Mouse (Mus musculus) heart, postnatal 0 days (tissue): ENCODE measurements at regions not wholly inside any gene's neighbourhood (a gene's known extent, or its start where the extent isn't known, plus 50 kb on each side); places are given as distances from the start of the nearest gene placed in this dataset.

ENCODE experiments used
- ATAC-seq: fragments of 200-750 bp; cut with Nextera tagmentation; 2 replicates; pipeline ENCODE4 v1.8.0; 2017; ENCODE audit warnings: low read depth, moderate number of reproducible peaks, moderate library complexity; ENCODE audit not compliant: insufficient read depth
- DNase-seq: peaks from one replicate; pipeline ENCODE4 v3.0.0-alpha.2; 2016; ENCODE audit warnings: low spot score
- H3K27ac ChIP-seq: fragments of 300-500 bp; sonication (generic); 2 replicates; pipeline ENCODE4 v1.5.1; 2014; ENCODE audit warnings: low read depth, mild to moderate bottlenecking
- H3K27me3 ChIP-seq: fragments of 300-500 bp; sonication (generic); 2 replicates; pipeline ENCODE4 v1.6.1; 2014; ENCODE audit warnings: low read length, mixed read lengths; ENCODE audit not compliant: control insufficient read depth, insufficient read depth
- H3K36me3 ChIP-seq: fragments of 300-500 bp; sonication (generic); replicated peaks from 2 replicates; pipeline ENCODE4 v1.6.1; 2014; ENCODE audit warnings: low read length, mixed read lengths; ENCODE audit not compliant: control insufficient read depth, insufficient read depth
- H3K4me1 ChIP-seq: fragments of 300-500 bp; sonication (generic); 2 replicates; pipeline ENCODE4 v1.6.1; 2014; ENCODE audit warnings: antibody characterized with exemption; ENCODE audit not compliant: control insufficient read depth, insufficient read depth
- H3K4me2 ChIP-seq: fragments of 300-500 bp; sonication (generic); 2 replicates; pipeline ENCODE4 v1.6.1; 2014; ENCODE audit warnings: low read depth, mild to moderate bottlenecking, low read length, moderate library complexity
- H3K4me3 ChIP-seq: fragments of 300-500 bp; sonication (generic); 2 replicates; pipeline ENCODE4 v1.5.1; 2014; ENCODE audit warnings: low read depth, low read length
- H3K9ac ChIP-seq: fragments of 300-500 bp; sonication (generic); replicated peaks from 2 replicates; pipeline ENCODE4 v1.6.1; 2014; ENCODE audit warnings: low read depth, low read length, mixed read lengths
- H3K9me3 ChIP-seq: fragments of 300-500 bp; sonication (generic); replicated peaks from 2 replicates; pipeline ENCODE4 v1.6.1; 2016; ENCODE audit warnings: low read length; ENCODE audit not compliant: control insufficient read depth
- CTCF ChIP-seq: IDR thresholded peaks from 2 replicates; pipeline ENCODE4 v1.5.1; 2016; ENCODE audit warnings: antibody characterized with exemption, control low read depth, low read depth
- EP300 ChIP-seq: IDR thresholded peaks from 2 replicates; pipeline ENCODE4 v1.6.1; 2016; ENCODE audit warnings: antibody characterized with exemption, low read depth
- WGBS: fragments of 180-500 bp; shearing (Covaris S2); extraction: QIAGEN DNeasy Blood & Tissue Kit; methylation state at CpG from one replicate; pipeline ENCODE4 v1.1.7; 2014; 5-methylcytosine and 5-hydroxymethylcytosine counted together

- H3K4me1 ChIP-seq: no peaks in the 10 kb centered on the region
- H3K4me2 ChIP-seq: no peak overlapping the region
- H3K27ac ChIP-seq: no peak overlapping the region
- TF ChIP-seq CTCF (no peak), EP300 (no peak)
- no peaks in the 10 kb centered on the region for H3K36me3 ChIP-seq
- 59% methylated on average over 5 of the region's 5 CpGs for WGBS
- H3K9ac ChIP-seq: no peak overlapping the region
- ATAC-seq: no peak
- no peak overlapping the region for H3K4me3 ChIP-seq
- no peak for DNase-seq
- H3K9me3 ChIP-seq: no peaks in the 10 kb centered on the region
- H3K27me3 ChIP-seq: no peaks in the 10 kb centered on the region
Measured at GRCm38 (mm10) chr1:35948104-35948503, 120.1 kb upstream of the Hs6st1 start.

GRCm38 (mm10) chr1:35951082-35951481, 117.1 kb upstream of the Hs6st1 start:
- Histone ChIP-seq H3K9ac (no peak overlapping the region), H3K4me1 (no peaks in the 10 kb centered on the region), H3K9me3 (no peaks in the 10 kb centered on the region), H3K4me2 (no peak overlapping the region), H3K27me3 (no peaks in the 10 kb centered on the region), H3K36me3 (no peaks in the 10 kb centered on the region), H3K27ac (no peak overlapping the region), H3K4me3 (no peak overlapping the region)
- 51% methylated on average over 4 of the region's 4 CpGs for WGBS
- no peak for TF ChIP-seq EP300
- TF ChIP-seq CTCF: no peak
- ATAC-seq (no peak), DNase-seq (no peak)

- Histone ChIP-seq H3K27me3 (no peaks in the 10 kb centered on the region), H3K4me3 (no peak overlapping the region), H3K4me1 (no peaks in the 10 kb centered on the region), H3K27ac (no peak overlapping the region), H3K9me3 (no peaks in the 10 kb centered on the region), H3K36me3 (no peaks in the 10 kb centered on the region), H3K4me2 (no peak overlapping the region), H3K9ac (no peak overlapping the region)
- DNase-seq (no peak), ATAC-seq (no peak)
- no peak for TF ChIP-seq CTCF
- TF ChIP-seq EP300: no peak
- WGBS: 89% methylated on average over 4 of the region's 4 CpGs
Measured at GRCm38 (mm10) chr1:35953721-35954120, 114.5 kb upstream of the Hs6st1 start.

GRCm38 (mm10) chr1:35957425-35958372, 110.5 kb upstream of the Hs6st1 start:
- Histone ChIP-seq H3K36me3 (no peaks in the 10 kb centered on the region), H3K9ac (no peak overlapping the region), H3K27me3 (no peaks in the 10 kb centered on the region), H3K9me3 (no peaks in the 10 kb centered on the region), H3K4me2 (no peak overlapping the region), H3K4me1 (no peaks in the 10 kb centered on the region), H3K27ac (no peak overlapping the region), H3K4me3 (no peak overlapping the region)
- ATAC-seq: no peak
- WGBS: 87% methylated on average over 8 of the region's 8 CpGs
- TF ChIP-seq CTCF (no peak), EP300 (no peak)
- DNase-seq: no peak

GRCm38 (mm10) chr1:35959729-35960128, 108.5 kb upstream of the Hs6st1 start:
- no peak overlapping the region for H3K9ac ChIP-seq
- H3K4me1 ChIP-seq: no peaks in the 10 kb centered on the region
- H3K27me3 ChIP-seq: no peaks in the 10 kb centered on the region
- H3K4me3 ChIP-seq: no peak overlapping the region
- DNase-seq (no peak), ATAC-seq (no peak)
- no peak overlapping the region for H3K4me2 ChIP-seq
- no peak overlapping the region for H3K27ac ChIP-seq
- H3K36me3 ChIP-seq: no peaks in the 10 kb centered on the region
- 74% methylated on average over 4 of the region's 4 CpGs for WGBS
- peaks cover under 1% of the 10 kb centered on the region; the same call in 1 of the 2 replicates for H3K9me3 ChIP-seq
- no peak for TF ChIP-seq EP300
- TF ChIP-seq CTCF: no peak

GRCm38 (mm10) chr1:35960844-35961243, 107.4 kb upstream of the Hs6st1 start:
- no peak overlapping the region for H3K4me2 ChIP-seq
- H3K4me1 ChIP-seq: no peaks in the 10 kb centered on the region
- H3K4me3 ChIP-seq: no peak overlapping the region
- DNase-seq (no peak), ATAC-seq (no peak)
- WGBS: 97% methylated on average over 2 of the region's 2 CpGs
- no peak overlapping the region for H3K9ac ChIP-seq
- H3K27ac ChIP-seq: no peak overlapping the region
- TF ChIP-seq CTCF (no peak), EP300 (no peak)
- no peaks in the 10 kb centered on the region for H3K27me3 ChIP-seq
- peaks cover 9% of the 10 kb centered on the region for H3K9me3 ChIP-seq
- H3K36me3 ChIP-seq: no peaks in the 10 kb centered on the region
